Comparison of ENCODE assay signal across 9 mouse cellular contexts in the genomic region with DNA sequence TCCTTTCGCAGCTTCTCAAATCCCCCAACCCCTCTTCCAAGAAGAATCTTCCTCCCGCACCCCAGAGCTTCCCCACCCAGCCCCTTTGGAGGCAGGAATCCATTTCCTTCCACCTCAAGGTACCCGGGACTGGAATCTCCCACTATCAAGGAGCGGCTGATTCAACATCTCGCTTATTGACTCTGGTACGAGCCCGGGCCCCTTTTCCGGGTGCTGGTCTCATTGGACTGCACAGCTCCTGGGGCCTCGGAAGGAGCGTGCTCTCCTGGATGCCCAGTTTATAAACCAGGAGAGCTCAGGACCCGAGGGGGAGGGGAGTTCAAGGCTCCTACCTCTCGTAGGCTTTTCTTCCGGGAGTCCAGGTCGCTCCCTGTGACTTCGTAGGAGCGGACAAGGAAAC. TPM values are rescaled to one million over a fixed set of nuclear protein-coding genes. Genes with fewer than 3 reads are reported as not detected.
DNase-seq lines count a peak whose midpoint lies in the region; ATAC-seq and TF ChIP-seq lines count a peak whose summit lies in the region.
"Had no signal": no experiment of that assay in that cellular context is flagged by ENCODE, and none has a peak within 500 bp of the region (broad histone marks: within the 10 kb centered on the region; RNA-seq: fewer than 3 reads in every experiment).

No protein-coding gene starts in this region.

- no peaks in the 10 kb centered on the region for H3K9me3 ChIP-seq in heart, postnatal 0 days (replicated peaks; ENCODE audit: control insufficient read depth, low read length)
- 0 out of 2 replicates have a peak, but pooled peaks cover 5% of the 10 kb centered on the region for H3K9me3 ChIP-seq in embryonic facial prominence, embryonic 10.5 days
- no peaks in the 10 kb centered on the region for H3K9me3 ChIP-seq in midbrain, postnatal 0 days (ENCODE audit: low read length)

- H3K4me2 ChIP-seq in heart, postnatal 0 days (ENCODE audit: low read depth, low read length) = peak overlapping the region; percentile 62
- H3K4me2 ChIP-seq in midbrain, postnatal 0 days (ENCODE audit: low read depth, low read length, poor library complexity, severe bottlenecking) = peak overlapping the region; percentile 46

- no peak for ATAC-seq in heart, postnatal 0 days (ENCODE audit: insufficient read depth, low read depth)
- no peak for ATAC-seq in midbrain, postnatal 0 days (ENCODE audit: low FRiP score)
- no peak for ATAC-seq in erythroblast, adult 5-6 weeks (replicated peaks; ENCODE audit: low FRiP score, poor library complexity, severe bottlenecking)

- H3K27me3 ChIP-seq in heart, postnatal 0 days (ENCODE audit: control insufficient read depth, insufficient read depth, low read length) = peaks cover 38% of the 10 kb centered on the region
- peaks cover 70% of the 10 kb centered on the region for H3K27me3 ChIP-seq in embryonic facial prominence, embryonic 10.5 days (replicated peaks; ENCODE audit: low read depth, poor library complexity, severe bottlenecking)
- H3K27me3 ChIP-seq in midbrain, postnatal 0 days (ENCODE audit: insufficient read depth, low read length) = peaks cover 27% of the 10 kb centered on the region

- no peak overlapping the region for H3K9ac ChIP-seq in heart, postnatal 0 days (replicated peaks; ENCODE audit: low read depth, low read length)
- no peak overlapping the region for H3K9ac ChIP-seq in midbrain, postnatal 0 days (replicated peaks; ENCODE audit: low read length, poor library complexity, severe bottlenecking)

- no peak for DNase-seq in heart, postnatal 0 days (ENCODE audit: low spot score)
- no peak for DNase-seq in heart, adult 18-20 months
- peak; percentile 39 for DNase-seq in embryonic facial prominence, embryonic 10.5 days (ENCODE audit: low spot score)
- DNase-seq in induced T-regulatory cell, adult 2 months (ENCODE audit: low read depth) = peak; percentile 35
- DNase-seq in midbrain, postnatal 0 days (ENCODE audit: low spot score) = no peak
- DNase-seq in yolk sac, embryonic 10.5 days (ENCODE audit: low spot score) = no peak
- DNase-seq in adrenal gland, adult (ENCODE audit: inconsistent age in 2 of 2, low spot score in 1 of 2) = no peak

- H3K4me3 ChIP-seq in heart, postnatal 0 days (ENCODE audit: low read depth, low read length) = peak overlapping the region; percentile 39
- peak overlapping the region; percentile 61 for H3K4me3 ChIP-seq in embryonic facial prominence, embryonic 10.5 days
- H3K4me3 ChIP-seq in midbrain, postnatal 0 days (ENCODE audit: low read depth, low read length) = peak overlapping the region; percentile 27; the same call in 1 of the 2 replicates

- TF ChIP-seq CTCF in heart, postnatal 0 days (IDR thresholded peaks at IDR 0.05; ENCODE audit: low read depth) = no peak
- no peak for TF ChIP-seq CTCF in midbrain, postnatal 0 days (IDR thresholded peaks at IDR 0.05)

- H3K4me1 ChIP-seq in heart, postnatal 0 days (ENCODE audit: control insufficient read depth, insufficient read depth) = no peaks in the 10 kb centered on the region
- peaks cover 16% of the 10 kb centered on the region for H3K4me1 ChIP-seq in embryonic facial prominence, embryonic 10.5 days
- no peaks in the 10 kb centered on the region for H3K4me1 ChIP-seq in midbrain, postnatal 0 days (ENCODE audit: insufficient read depth, low read length)

- no peak overlapping the region for H3K27ac ChIP-seq in heart, postnatal 0 days (ENCODE audit: low read depth)
- H3K27ac ChIP-seq in embryonic facial prominence, embryonic 10.5 days (replicated peaks) = no peak overlapping the region
- no peak overlapping the region for H3K27ac ChIP-seq in midbrain, postnatal 0 days (ENCODE audit: low read depth, low read length)

- WGBS in heart, postnatal 0 days = 7% methylated on average over 16 of the region's 16 CpGs
- 5% methylated on average over 16 of the region's 16 CpGs for WGBS in embryonic facial prominence, embryonic 10.5 days
- 9% methylated on average over 16 of the region's 16 CpGs for WGBS in midbrain, postnatal 0 days

- H3K36me3 ChIP-seq in heart, postnatal 0 days (replicated peaks; ENCODE audit: control insufficient read depth, insufficient read depth, low read length) = no peaks in the 10 kb centered on the region
- no peaks in the 10 kb centered on the region for H3K36me3 ChIP-seq in embryonic facial prominence, embryonic 10.5 days (replicated peaks)
- H3K36me3 ChIP-seq in midbrain, postnatal 0 days (ENCODE audit: insufficient read depth, low read length) = no peaks in the 10 kb centered on the region

- no peak for TF ChIP-seq EP300 in heart, postnatal 0 days (IDR thresholded peaks at IDR 0.05; ENCODE audit: low read depth)

RNA-seq across cellular contexts. Expression of a gene that starts 0.5 kb away (rescaled TPM):
- 0.15 TPM in 1 of 2 replicates, not detected in the other for total RNA-seq in heart, postnatal 0 days (2014; rRNA removed; ENCODE audit: low replicate concordance)
- polyA plus RNA-seq in heart, postnatal 0 days (2015; fragmentation: Nextera tagmentation; extraction: Ambion mirVana) = 0.14 and 0.16 TPM in 2 replicates
- total RNA-seq in heart, adult 18-20 months (2021) = not detected
- polyA plus RNA-seq in embryonic facial prominence, embryonic 10.5 days (2016; fragmentation: Nextera tagmentation; extraction: Ambion mirVana) = 0.83 and 0.88 TPM in 2 replicates
- total RNA-seq in midbrain, postnatal 0 days (2014; rRNA removed) = 0.71 and 1.3 TPM in 2 replicates
- 0.98 and 1.5 TPM in 2 replicates for polyA plus RNA-seq in midbrain, postnatal 0 days (2015; fragmentation: Nextera tagmentation; extraction: Ambion mirVana)
- total RNA-seq in erythroblast, adult 5-6 weeks (2015; ENCODE audit: low replicate concordance) = not detected in 2 replicates
- not detected in 2 replicates for total RNA-seq in erythroblast, adult 5-6 weeks (2017; ENCODE audit: low replicate concordance)
- total RNA-seq: neutrophil, adult 5-6 weeks had no signal

RNA-seq across cellular contexts. Expression of a gene that starts 36.1 kb away (rescaled TPM):
- total RNA-seq in heart, postnatal 0 days (2014; rRNA removed; ENCODE audit: low replicate concordance) = 10.4 and 13.7 TPM in 2 replicates
- polyA plus RNA-seq in heart, postnatal 0 days (2015; fragmentation: Nextera tagmentation; extraction: Ambion mirVana) = 7.1 and 7.7 TPM in 2 replicates
- total RNA-seq in heart, adult 18-20 months (2021) = 10 to 100 TPM in 1 of 2 experiments, 1 to 10 TPM in 1; 9.0 to 13.4 TPM
- 8.9 TPM in 2 replicates for polyA plus RNA-seq in embryonic facial prominence, embryonic 10.5 days (2016; fragmentation: Nextera tagmentation; extraction: Ambion mirVana)
- total RNA-seq in midbrain, postnatal 0 days (2014; rRNA removed) = 89.6 and 113 TPM in 2 replicates
- 61.6 and 67.7 TPM in 2 replicates for polyA plus RNA-seq in midbrain, postnatal 0 days (2015; fragmentation: Nextera tagmentation; extraction: Ambion mirVana)
- 1.5 and 5.0 TPM in 2 replicates for total RNA-seq in erythroblast, adult 5-6 weeks (2015; ENCODE audit: low replicate concordance)
- 4.1 and 5.7 TPM in 2 replicates for total RNA-seq in erythroblast, adult 5-6 weeks (2017; ENCODE audit: low replicate concordance)

RNA-seq across cellular contexts. Expression of a gene that starts 44.4 kb away (rescaled TPM):
- total RNA-seq in heart, postnatal 0 days (2014; rRNA removed; ENCODE audit: low replicate concordance) = 18.6 and 22.6 TPM in 2 replicates
- 85.0 and 99.6 TPM in 2 replicates for polyA plus RNA-seq in heart, postnatal 0 days (2015; fragmentation: Nextera tagmentation; extraction: Ambion mirVana)
- total RNA-seq in heart, adult 18-20 months (2021) = 10 to 100 TPM; 45.3 to 60.2 TPM
- 240 and 247 TPM in 2 replicates for polyA plus RNA-seq in embryonic facial prominence, embryonic 10.5 days (2016; fragmentation: Nextera tagmentation; extraction: Ambion mirVana)
- total RNA-seq in midbrain, postnatal 0 days (2014; rRNA removed) = 40.1 and 48.3 TPM in 2 replicates
- 142 and 173 TPM in 2 replicates for polyA plus RNA-seq in midbrain, postnatal 0 days (2015; fragmentation: Nextera tagmentation; extraction: Ambion mirVana)
- total RNA-seq in erythroblast, adult 5-6 weeks (2015; ENCODE audit: low replicate concordance) = 63.4 and 116 TPM in 2 replicates
- 91.7 and 120 TPM in 2 replicates for total RNA-seq in erythroblast, adult 5-6 weeks (2017; ENCODE audit: low replicate concordance)

Comparison
In these comparisons a context has a peak if more than half of its experiments do, and no peak if none do; other contexts are left out.
1. DNase-seq: peak in embryonic facial prominence, embryonic 10.5 days (single experiment) and induced T-regulatory cell, adult 2 months (single experiment); none in heart, postnatal 0 days (single experiment), heart, adult 18-20 months (0 of 2), midbrain, postnatal 0 days (single experiment), yolk sac, embryonic 10.5 days (single experiment) and adrenal gland, adult (0 of 2).
2. Peak in every context shown above with its lines, with median percentiles within 50 percentile points of each other: H3K4me3 ChIP-seq.